11 mouse cellular contexts compared by ENCODE assay signal in genomic region chr14:27367117-27367711, GRCm38 (mm10).
DNase-seq lines count a peak whose midpoint lies in the region; ATAC-seq lines count a peak whose summit lies in the region.
"Had no signal": no experiment of that assay in that cellular context is flagged by ENCODE, and none has a peak within 500 bp of the region (broad histone marks: within the 10 kb centered on the region; RNA-seq: fewer than 3 reads in every experiment).

No protein-coding gene starts in this region.

- 79% methylated on average over 10 of the region's 10 CpGs for WGBS in heart, embryonic 12.5 days
- 76% methylated on average over 10 of the region's 10 CpGs for WGBS in heart, embryonic 10.5 days

- no peaks in the 10 kb centered on the region for H3K9me3 ChIP-seq in heart, embryonic 12.5 days (replicated peaks)
- H3K9me3 ChIP-seq in heart, embryonic 10.5 days, result no peaks in the 10 kb centered on the region

- H3K4me3 ChIP-seq in heart, embryonic 12.5 days, result no peak overlapping the region
- no peak overlapping the region for H3K4me3 ChIP-seq in heart, embryonic 10.5 days

- peak overlapping the region; percentile 34; the same call in 1 of the 2 replicates for H3K9ac ChIP-seq in heart, embryonic 12.5 days

- no peak overlapping the region for H3K4me2 ChIP-seq in heart, embryonic 12.5 days

- DNase-seq in heart, embryonic 10.5 days (ENCODE audit: low spot score), result no peak
- DNase-seq in right cerebral cortex, postnatal 10 days (ENCODE audit: low spot score in 2 of 2), result peak; percentile 39 to 42
- DNase-seq in right cerebral cortex, postnatal 25 days, result no peak
- peak; percentile 24 to 75 for DNase-seq in kidney, postnatal 25 days
- DNase-seq in Muller cell, postnatal 12 days (ENCODE audit: inconsistent ontology term), result no peak
- DNase-seq in thymus, adult 18-20 months, result no peak
- DNase-seq in urinary bladder, postnatal 25 days (ENCODE audit: low spot score), result no peak
- DNase-seq: layer of hippocampus, postnatal 36 days; lung, adult 18-20 months; thymus, postnatal 14 days had no signal

- H3K27ac ChIP-seq in heart, embryonic 12.5 days (ENCODE audit: poor library complexity, severe bottlenecking), result peak overlapping the region; percentile 56
- H3K27ac ChIP-seq in heart, embryonic 10.5 days, result no peak overlapping the region

- peaks cover 29% of the 10 kb centered on the region for H3K4me1 ChIP-seq in heart, embryonic 12.5 days (replicated peaks)
- peaks cover 14% of the 10 kb centered on the region for H3K4me1 ChIP-seq in heart, embryonic 10.5 days

- no peaks in the 10 kb centered on the region for H3K36me3 ChIP-seq in heart, embryonic 12.5 days
- no peaks in the 10 kb centered on the region for H3K36me3 ChIP-seq in heart, embryonic 10.5 days

- H3K27me3 ChIP-seq in heart, embryonic 12.5 days (replicated peaks), result no peaks in the 10 kb centered on the region
- H3K27me3 ChIP-seq in heart, embryonic 10.5 days (ENCODE audit: insufficient read depth, poor library complexity, severe bottlenecking), result no peaks in the 10 kb centered on the region

- no peak for ATAC-seq in heart, embryonic 12.5 days (ENCODE audit: insufficient number of reproducible peaks, low FRiP score)

Comparison
In these comparisons a context has a peak if more than half of its experiments do, and no peak if none do; other contexts are left out.
1. DNase-seq: peak in right cerebral cortex, postnatal 10 days (2 of 2) and kidney, postnatal 25 days (2 of 2); none in heart, embryonic 10.5 days (single experiment), right cerebral cortex, postnatal 25 days (single experiment), Muller cell, postnatal 12 days (single experiment), thymus, adult 18-20 months (0 of 2) and urinary bladder, postnatal 25 days (single experiment).